Mouse (Mus musculus) frontal cortex, postnatal 10 days (tissue): Measurements from ENCODE around the gene Rhebl1.
"Not testable (repeated sequence)": the region's sequence is repeated elsewhere in the genome, so short reads cannot be mapped to it uniquely, and the experiment has no call there.

ENCODE experiments used
- DNase-seq, 2 experiments: peaks; one replicate each; pipeline ENCODE4 v3.0.0; 2022; ENCODE audit warnings: low spot score in 2 of 2, mixed read lengths in 1 of 2

The Rhebl1 gene

GRCm38 (mm10) chr15:98893940-98894745 lies at the start of gene Rhebl1:
Rhebl1 (minus strand) TSS chr15:98894540.
- peak in 1 of 2 experiments; percentile 30 for DNase-seq

DNA sequence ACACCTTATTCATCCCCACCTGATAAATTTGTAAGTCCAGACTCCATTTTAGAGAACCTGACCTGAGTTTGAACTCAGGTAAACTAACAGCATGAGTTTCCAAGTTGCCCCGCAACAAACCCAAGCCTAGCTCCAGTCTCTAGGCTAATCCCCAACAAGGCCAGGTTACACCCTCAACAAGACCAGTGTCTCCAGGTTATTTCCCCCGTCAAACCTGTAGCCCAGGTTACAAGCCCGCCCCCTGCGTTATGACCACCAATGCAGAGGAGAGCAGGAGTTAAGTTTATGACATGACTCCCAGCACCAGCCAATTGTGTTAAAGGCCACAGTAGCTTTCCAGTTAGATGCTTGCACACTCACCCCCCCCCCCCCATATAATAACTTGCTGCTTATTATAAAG lies 48.8 kb upstream of the Rhebl1 start:
- DNase-seq, result no peak

DNA sequence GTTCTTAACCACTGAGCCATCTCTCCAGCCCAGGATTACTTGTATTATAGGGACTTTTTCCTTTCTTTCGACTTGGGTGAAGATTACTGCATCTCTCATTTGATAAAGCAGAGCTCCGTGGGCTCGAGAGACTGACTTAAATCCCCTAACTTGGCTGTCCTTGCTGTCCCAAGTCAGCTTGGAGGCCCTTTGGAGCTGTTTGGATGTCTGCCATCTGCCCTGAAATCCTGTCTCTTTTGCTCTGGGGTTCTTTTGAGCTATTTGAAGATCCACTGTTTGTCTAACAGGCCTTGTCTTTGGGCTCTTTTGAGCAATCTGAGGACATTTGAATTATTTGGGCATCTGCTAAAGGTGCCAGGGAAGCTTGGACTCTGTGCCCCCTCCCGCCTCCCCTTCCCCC lies 47.7 kb upstream of the Rhebl1 start:
- no peak for DNase-seq

GRCm38 (mm10) chr15:98941539-98941938 lies 47.2 kb upstream of the Rhebl1 start:
- DNase-seq, result no peak

- DNase-seq, result no peak
Observed at GRCm38 (mm10) chr15:98940816-98941215, 46.5 kb upstream of the Rhebl1 start.

- peak; percentile 90 for DNase-seq
Observed at GRCm38 (mm10) chr15:98934217-98934839, 40.0 kb upstream of the Rhebl1 start, which contains the start of gene Tuba1b. Tuba1b (minus strand) TSS chr15:98934565.

GRCm38 (mm10) chr15:98933833-98934216 lies 39.5 kb upstream of the Rhebl1 start:
- DNase-seq, result peak; percentile 92 to 95

- DNase-seq, result not testable (repeated sequence)
Observed at GRCm38 (mm10) chr15:98933004-98933671, 38.8 kb upstream of the Rhebl1 start.

DNA sequence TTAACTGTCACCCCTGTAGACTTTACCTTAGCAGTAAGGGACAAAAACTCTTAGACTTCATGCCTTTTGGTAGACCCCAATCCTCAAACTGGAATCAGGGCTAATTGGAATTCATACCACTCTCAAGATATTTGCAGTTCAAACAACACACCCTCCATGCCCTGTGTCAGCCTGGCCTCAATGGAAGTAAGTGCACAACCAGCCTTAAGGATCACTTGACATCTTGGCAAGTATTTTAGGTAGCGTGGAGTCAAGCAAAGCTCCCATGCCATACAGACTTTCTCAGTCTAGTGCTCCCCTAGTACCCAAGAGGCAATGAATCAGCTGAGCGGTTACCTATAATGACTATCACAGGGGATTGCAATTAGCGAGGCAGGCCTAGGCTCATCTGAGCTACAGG lies 36.7 kb upstream of the Rhebl1 start:
- DNase-seq, result no peak

DNA sequence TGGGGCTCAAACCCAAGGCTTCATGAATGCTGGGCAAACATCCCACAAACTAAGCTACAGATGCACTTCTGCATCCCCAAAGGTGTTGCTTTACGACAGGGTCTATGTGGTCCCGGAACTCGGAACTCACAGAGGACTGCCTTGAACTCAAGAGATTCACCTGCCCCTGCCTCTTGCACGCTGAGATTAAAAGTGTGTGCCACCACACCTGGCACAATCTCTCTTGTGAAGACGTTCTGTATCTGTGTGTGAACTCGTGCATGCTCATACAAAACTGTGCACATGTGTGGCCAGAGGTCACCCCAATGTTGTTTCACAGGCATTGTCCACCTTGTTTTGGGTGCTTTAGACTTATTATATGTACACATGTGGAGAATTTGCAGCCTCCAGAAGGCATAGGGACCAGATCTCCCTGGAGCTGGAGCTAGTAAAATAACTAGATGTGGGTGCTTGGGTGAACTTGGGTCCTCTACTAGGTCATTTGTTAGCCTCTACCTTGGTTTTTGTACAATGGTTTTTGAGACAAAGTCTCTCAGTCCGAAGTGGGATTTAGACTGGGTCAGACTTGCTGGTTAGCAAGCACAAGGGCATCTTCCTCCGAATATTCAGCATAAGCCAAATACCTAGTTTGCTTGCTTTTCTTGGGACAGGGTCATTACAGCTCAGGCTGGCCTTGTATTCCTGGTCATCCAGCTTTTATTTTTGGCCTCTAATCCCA lies 35.8 kb upstream of the Rhebl1 start:
- DNase-seq, result no peak

GRCm38 (mm10) chr15:98928598-98929240 lies 34.4 kb upstream of the Rhebl1 start:
- DNase-seq, result peak in 1 of 2 experiments; percentile 59

GRCm38 (mm10) chr15:98927566-98927965 lies 33.2 kb upstream of the Rhebl1 start:
- no peak for DNase-seq

DNA sequence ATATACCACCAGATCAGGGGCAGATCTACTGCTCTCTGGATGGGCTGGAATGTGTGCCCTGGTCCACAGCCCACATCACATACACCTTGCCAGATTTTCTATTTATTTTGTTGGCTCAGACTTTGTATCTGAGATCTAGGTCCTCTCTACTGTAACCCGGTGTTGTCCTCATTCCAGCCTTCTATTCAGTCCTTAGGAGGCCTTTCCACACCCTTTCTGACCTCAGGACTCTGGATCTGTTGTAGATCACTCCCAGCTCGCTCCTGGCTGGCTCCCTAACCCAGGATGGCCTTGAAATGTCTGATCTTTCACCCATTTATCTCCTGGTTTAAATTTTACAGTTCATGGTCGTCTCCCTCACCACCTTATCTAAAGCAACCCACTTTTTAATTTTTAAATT lies 30.3 kb upstream of the Rhebl1 start:
- DNase-seq, result no peak

DNA sequence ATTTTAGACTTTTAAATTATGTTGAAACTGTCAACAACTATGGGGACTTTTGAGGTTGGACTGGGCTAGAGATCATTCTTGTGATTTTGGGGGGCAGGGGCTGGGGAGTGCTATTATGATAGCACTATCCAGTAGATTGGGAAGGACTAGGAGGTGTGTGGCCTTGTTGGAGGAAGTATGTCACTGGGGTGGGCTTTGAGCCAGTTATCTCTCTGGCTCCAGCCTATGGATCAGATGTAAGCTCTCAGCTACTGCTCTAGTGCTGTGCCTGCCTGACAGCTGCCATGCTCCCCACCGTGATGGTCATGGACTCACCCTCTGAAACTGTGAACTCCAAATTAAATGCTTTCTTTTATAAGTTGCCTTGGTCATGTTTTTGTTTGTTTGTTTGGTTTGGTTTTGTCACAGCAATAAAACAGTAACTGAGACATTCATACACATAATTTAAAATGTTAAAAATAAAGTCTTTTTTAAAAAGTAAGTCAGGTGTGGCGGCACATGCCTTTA lies 28.7 kb upstream of the Rhebl1 start:
- DNase-seq, result no peak

DNA sequence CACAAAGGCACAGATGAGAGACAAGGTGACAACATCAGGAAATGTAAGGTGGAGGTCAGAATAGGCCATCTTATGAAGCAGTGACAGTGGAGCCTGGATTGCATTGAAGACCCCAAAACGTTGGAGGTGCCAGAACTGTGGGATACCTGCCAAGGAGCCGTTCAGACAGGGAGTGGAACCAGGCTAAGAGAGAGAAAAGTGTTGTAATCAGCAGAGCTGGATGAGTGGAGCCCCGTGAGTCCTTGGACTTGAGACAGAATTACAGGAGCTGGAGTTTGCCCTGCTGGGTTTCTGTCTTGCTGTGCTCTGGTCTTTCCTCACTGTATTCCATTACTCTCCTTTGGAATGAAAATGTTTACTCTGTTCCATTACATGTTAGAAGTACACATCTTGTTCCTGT lies 28.2 kb upstream of the Rhebl1 start:
- no peak for DNase-seq

DNA sequence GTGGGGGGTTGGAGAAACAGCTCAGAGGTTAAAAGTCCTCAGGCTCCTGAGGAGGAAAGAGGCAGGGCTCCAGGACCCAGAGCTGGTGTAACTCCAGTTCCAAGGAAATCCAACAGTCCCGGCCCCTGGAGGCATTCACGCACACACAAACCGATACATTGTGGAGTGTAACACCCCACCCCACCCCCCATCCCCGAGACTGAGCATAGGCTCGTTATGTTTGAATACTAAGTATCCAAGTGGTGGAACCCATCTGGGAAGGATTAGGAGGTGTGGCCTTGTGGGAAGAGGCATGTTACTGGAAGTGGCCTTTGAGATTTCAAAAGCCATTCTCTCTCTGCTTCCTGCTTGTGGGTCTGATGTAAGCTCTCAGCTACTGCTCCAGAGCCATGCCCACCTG lies 27.2 kb upstream of the Rhebl1 start:
- DNase-seq, result no peak

DNA sequence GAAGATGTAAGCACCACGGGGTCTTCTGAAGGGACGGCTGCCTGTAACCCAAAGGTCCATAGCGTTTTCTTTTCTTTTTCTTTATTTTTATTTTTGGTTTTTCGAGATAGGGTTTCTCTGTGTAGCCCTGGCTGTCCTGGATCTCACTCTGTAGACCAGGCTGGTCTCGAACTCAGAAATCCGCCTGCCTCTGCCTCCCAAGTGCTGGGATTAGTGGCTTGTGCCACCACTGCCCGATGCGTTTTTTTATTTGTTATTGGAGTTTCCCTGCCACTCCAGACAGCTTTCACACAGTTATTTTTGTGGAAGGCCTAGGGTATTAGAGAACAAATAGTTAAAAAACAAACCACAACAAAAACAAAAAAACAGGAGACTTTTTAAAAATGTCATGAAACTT lies 24.2 kb upstream of the Rhebl1 start:
- not testable (repeated sequence) for DNase-seq

- peak; percentile 99 for DNase-seq
Observed at GRCm38 (mm10) chr15:98917538-98918498, 23.5 kb upstream of the Rhebl1 start, which contains the start of gene Lmbr1l. Lmbr1l (minus strand) TSS chr15:98918231.

DNA sequence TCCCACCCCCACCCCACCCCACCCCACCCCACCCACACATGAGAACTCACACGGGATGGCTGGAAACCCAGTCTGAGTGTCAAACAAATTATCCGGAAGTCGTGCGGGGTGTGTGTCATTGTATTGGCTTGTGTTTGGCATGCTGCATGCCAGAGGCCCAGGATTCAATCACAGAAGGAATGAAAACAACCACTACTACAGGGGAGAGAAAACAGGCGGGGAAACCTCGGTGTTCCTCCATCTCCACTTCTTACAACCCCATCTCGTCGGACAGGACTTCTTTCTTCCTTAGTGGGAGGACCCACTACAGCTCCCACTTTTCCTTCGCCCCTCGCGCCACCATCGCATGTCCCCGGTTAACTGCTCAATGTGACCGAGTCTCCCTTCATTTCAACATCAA lies 22.8 kb upstream of the Rhebl1 start:
- DNase-seq, result no peak

DNA sequence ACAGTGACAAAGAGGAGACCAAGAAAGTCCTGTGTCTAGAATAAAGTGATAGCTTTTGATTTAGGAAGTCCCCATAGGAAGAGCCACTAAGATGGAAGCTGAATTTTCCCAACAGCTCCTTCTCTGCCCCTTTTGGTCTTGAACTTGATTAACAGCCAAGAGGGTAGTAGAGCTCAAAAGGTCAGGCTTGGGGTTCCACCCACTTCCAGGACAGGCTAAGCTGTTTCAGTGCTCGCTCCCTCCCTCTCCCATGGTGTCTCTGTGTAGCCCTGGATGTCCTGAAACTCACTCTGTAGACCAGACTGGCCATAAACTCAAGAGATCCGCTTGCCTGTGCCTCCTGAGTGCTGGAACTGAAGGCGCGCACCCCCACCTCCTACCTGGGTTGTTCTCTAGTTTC lies 21.7 kb upstream of the Rhebl1 start:
- no peak for DNase-seq
